Mouse (Mus musculus) G1E (cell line): ENCODE results near the gene Aldh3b1.

Experiments
- CTCF ChIP-seq: IDR thresholded peaks from 2 replicates; pipeline ENCODE4 v1.5.1; 2012; ENCODE audit warnings: low read depth, low read length, inconsistent platforms, mixed read lengths
- GATA1 ChIP-seq: IDR thresholded peaks from 2 replicates; pipeline ENCODE4 v1.6.1; 2012; ENCODE audit warnings: borderline replicate concordance, low read length, inconsistent platforms, mixed read lengths

DNA sequence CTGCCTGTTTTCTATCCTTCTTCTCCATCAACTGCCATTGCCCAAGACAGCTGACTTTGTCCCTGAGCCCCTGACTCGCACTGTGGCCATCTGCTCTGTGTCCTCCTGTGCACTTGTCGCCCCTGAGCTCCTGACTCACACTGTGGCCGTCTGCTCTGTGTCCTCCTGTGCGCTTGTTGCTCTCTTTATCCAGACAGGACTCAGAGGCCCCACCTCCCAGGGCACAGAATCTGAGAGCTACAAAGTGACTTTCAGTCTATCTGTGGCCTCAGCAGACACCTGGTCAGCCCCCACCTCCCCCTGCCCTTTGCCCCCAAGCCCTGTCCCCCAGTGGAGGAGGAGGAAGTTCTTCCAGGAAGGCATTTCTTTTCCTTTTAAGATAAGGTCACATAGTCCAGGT lies 26.2 kb upstream of the Aldh3b1 start:
- TF ChIP-seq CTCF, result no peak
- no peak for TF ChIP-seq GATA1
